Mouse (Mus musculus) kidney, postnatal 25 days (tissue): ENCODE measurements around the gene Inava.
A peak's percentile ranks its signal among the peaks of the same experiment; 100 is the strongest.

ENCODE experiments used
- DNase-seq, 2 experiments: peaks; one replicate each; pipeline ENCODE4 v3.0.0; 2021; ENCODE audit warnings: mixed read lengths in 2 of 2

Inava gene

GRCm38 (mm10) chr1:136230201-136230600, 3.9 kb downstream of the Inava start:
- DNase-seq, result peak; percentile 72 to 91

- DNase-seq, result peak; percentile 72 to 86
Measured at GRCm38 (mm10) chr1:136229040-136229373, 5.1 kb downstream of the Inava start.

GRCm38 (mm10) chr1:136228328-136229039, 5.6 kb downstream of the Inava start:
- peak; percentile 79 to 92 for DNase-seq

- DNase-seq, result peak; percentile 91 to 95
Measured at GRCm38 (mm10) chr1:136227870-136228269, 6.2 kb downstream of the Inava start.

GRCm38 (mm10) chr1:136226626-136227025, 7.4 kb downstream of the Inava start:
- DNase-seq, result no peak

DNA sequence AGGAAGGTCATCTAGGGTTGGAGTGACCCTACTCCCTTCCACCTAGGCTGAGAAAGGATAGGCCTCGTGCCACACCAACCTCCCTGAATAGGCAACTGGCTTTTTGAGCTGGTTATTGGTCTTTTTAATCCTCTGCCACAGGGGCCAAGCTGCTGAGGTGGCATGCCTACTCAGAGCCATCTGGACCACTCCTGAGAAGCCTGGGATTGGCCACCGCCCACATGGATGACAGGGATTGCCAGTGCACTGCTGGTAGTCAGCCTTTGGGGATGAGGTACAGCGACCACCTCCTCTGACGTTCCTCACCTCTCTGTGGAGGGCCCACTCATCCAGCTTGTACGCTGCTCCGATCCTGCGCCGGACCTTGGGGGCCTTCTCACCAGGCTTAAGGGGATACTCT, 8.2 kb downstream of the Inava start:
- DNase-seq, result no peak

- DNase-seq, result no peak
Measured at GRCm38 (mm10) chr1:136223758-136224342, 10.2 kb downstream of the Inava start.

DNA sequence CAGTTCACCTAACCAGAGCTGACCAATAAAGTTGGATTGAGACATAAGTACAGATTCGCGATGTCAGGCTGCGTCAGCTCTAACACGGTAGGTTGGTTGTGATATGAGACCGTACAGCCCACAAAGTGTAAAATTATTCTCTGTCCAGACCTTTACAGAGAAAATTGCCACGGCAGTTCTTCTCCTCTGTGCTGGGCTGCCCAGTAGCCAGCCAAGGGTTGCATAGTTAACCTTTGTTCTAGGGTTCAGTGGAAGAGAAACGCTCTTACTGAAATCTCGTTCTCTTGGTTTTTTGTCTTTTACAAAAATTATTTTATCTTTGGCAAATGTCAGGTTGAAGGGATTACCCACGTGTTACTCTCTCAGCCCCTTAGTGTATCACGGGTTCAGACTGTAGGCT, 11.7 kb downstream of the Inava start:
- DNase-seq, result no peak

GRCm38 (mm10) chr1:136220037-136220871, 13.8 kb downstream of the Inava start:
- peak in 1 of 2 experiments; percentile 55 for DNase-seq

DNA sequence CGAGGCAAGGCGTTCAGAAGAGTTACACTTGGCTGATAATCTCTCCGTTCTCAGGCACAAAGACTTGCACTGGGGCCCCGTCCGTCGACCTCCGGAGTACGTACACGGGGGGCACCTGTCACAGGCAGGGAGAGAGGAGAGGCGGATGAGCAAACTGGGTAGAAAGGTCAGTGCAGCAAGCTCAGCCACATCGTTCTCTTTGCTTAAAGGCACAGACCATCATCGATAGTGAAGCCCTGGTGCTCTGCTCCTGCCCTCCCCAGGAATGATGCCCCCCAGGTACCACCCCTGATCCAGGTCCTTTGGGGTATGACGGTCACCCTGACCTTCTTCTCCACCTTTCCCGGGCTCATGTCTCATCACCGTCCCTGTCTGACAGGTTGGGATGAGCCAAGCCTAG, 19.8 kb downstream of the Inava start:
- DNase-seq, result no peak

DNA sequence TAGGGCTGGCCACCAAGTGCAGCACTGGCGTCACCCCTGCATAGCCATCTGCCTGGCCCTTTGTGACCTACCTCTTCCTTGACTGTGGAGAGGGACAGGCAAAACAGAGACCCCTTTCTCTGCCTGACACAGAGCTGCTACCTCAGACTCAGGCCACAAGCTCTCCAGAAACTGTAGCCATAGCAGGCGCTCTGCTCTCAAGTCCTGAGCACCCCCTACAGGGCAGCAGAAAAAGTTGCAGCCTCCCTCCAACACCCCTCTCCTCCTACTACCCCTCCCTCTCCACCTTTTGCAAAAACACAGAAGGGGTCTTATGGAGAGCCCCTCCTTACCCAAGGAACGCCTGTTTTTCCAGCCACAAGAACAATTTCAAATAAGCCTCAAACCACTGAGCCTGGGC, 21.3 kb downstream of the Inava start, which contains the start of gene Mroh3:
TSS of gene Mroh3 (minus strand) at position 26 of the 400 bp plus-strand sequence.
- no peak for DNase-seq

GRCm38 (mm10) chr1:136190033-136190432, 44.0 kb downstream of the Inava start:
- DNase-seq, result no peak

- DNase-seq, result no peak
Measured at GRCm38 (mm10) chr1:136179511-136180001, 54.5 kb downstream of the Inava start.

DNA sequence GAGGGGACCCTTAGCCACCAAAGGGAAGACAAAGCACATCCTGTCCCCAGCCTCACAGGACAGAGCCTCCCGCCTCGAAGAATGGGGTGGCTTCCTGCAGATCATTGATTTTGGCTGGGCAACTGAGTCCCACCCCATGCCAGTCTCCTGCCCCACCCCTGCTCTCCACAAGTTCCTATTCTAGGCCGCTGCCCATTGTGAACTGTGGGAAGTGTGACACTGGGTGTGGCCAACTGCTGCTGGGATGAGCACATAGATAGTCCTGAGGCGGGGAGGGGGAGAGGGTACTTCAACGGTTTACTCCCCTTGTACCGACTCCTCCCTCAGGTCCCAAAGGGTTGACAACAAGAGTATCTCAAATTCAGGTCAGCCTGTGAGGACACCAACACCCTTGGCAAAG, 55.3 kb downstream of the Inava start:
- DNase-seq, result peak in 1 of 2 experiments; percentile 49

DNA sequence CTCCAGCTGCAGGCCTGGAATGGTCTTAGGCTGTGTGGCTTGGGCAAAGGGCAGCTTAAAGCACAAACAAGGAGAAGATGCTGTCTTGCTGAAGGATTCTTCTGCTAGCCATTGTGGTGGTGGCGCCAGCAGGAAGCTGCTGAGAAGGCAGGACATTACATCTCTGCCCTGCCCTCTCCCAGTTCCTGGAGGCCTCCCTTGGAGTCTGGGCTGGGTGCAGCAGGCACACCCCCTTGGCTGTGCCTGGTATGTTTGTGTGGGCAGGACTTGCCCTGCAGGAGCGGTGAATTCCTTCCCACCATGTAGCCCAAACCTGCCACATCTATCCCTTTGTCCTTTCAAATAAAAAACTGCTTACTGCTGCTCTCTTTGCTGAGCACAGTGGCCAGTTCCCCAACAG, 57.0 kb downstream of the Inava start:
- peak in 1 of 2 experiments; percentile 43 for DNase-seq

GRCm38 (mm10) chr1:136175183-136175582, 58.9 kb downstream of the Inava start:
- peak in 1 of 2 experiments; percentile 43 for DNase-seq

- DNase-seq, result peak; percentile 31 to 62
Measured at GRCm38 (mm10) chr1:136174101-136174606, 59.9 kb downstream of the Inava start.

DNA sequence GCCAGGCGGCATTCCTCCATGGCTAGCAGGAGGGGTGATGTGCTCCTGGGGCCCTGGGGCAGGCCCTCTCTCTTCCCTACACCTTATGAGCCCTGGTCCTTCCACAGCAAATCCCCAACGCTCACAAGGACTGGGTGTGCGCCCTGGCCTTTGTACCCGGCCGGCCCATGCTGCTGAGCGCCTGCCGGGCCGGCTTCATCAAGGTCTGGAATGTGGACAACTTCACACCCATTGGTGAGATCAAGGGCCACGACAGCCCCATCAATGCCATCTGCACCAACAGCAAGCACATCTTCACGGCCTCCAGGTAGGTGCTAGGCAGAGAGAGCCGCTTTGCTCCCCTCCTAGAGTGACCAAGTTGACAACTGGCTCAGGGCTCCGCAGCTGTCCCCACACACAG, 61.4 kb downstream of the Inava start:
- DNase-seq, result peak; percentile 64 to 75

GRCm38 (mm10) chr1:136170109-136170508, 64.0 kb downstream of the Inava start:
- peak; percentile 77 to 79 for DNase-seq

DNA sequence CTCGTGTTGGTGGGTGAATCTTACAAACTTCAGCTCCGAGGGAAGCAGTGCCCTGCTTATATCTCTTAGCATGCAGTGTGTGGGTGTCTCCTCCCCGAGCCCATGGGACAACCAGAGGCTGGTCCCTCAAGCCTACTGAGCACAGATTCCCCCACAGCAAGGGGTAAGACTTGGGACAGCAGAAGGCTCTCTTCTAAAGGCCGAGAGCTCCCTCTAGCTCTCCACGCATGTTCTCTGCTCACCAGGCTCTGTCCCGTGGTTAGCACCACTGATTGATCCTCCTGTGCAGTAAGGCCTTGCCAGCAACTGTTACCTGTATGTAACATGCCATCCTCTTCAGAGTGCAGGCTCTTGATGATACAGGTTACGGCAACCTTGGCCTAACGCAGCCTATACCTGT, 66.4 kb downstream of the Inava start:
- peak; percentile 34 to 50 for DNase-seq

- DNase-seq, result no peak
Measured at GRCm38 (mm10) chr1:136165436-136165835, 68.6 kb downstream of the Inava start.
